Mouse (Mus musculus) ovary, postnatal 14 days (tissue): ENCODE data around the gene Dctn1.

Source experiments
- DNase-seq: peaks from one replicate; pipeline ENCODE4 v3.0.0; 2022; ENCODE audit warnings: low spot score

Gene Dctn1

GRCm38 (mm10) chr6:83169872-83170271 is 4.2 kb downstream of the Dctn1 start:
- no peak for DNase-seq

GRCm38 (mm10) chr6:83171063-83171462 is 5.3 kb downstream of the Dctn1 start:
- no peak for DNase-seq

- DNase-seq = no peak
These were observed 6.7 kb downstream of the Dctn1 start for GRCm38 (mm10) chr6:83172240-83172920.

- no peak for DNase-seq
These were observed 10.3 kb downstream of the Dctn1 start for GRCm38 (mm10) chr6:83175996-83176395.

GRCm38 (mm10) chr6:83179390-83180117 is 13.8 kb downstream of the Dctn1 start:
- no peak for DNase-seq

- no peak for DNase-seq
These were observed 14.9 kb downstream of the Dctn1 start for GRCm38 (mm10) chr6:83180605-83181004.

- DNase-seq = no peak
These were observed 19.2 kb downstream of the Dctn1 start for GRCm38 (mm10) chr6:83184858-83185435.

- no peak for DNase-seq
These were observed 20.5 kb downstream of the Dctn1 start for GRCm38 (mm10) chr6:83185895-83186861.

- DNase-seq = no peak
These were observed 21.2 kb downstream of the Dctn1 start for GRCm38 (mm10) chr6:83186946-83187345.

GRCm38 (mm10) chr6:83193571-83193970 is 27.9 kb downstream of the Dctn1 start:
- no peak for DNase-seq

GRCm38 (mm10) chr6:83197345-83198004 is 31.8 kb downstream of the Dctn1 start:
- peak; percentile 58 for DNase-seq

GRCm38 (mm10) chr6:83203320-83203719 is 37.6 kb downstream of the Dctn1 start:
- DNase-seq = no peak

- DNase-seq = no peak
These were observed 40.1 kb downstream of the Dctn1 start for GRCm38 (mm10) chr6:83205851-83206250.

GRCm38 (mm10) chr6:83206321-83206720 is 40.6 kb downstream of the Dctn1 start:
- DNase-seq = no peak

- no peak for DNase-seq
These were observed 41.8 kb downstream of the Dctn1 start for GRCm38 (mm10) chr6:83207361-83208049.

- no peak for DNase-seq
These were observed 42.3 kb downstream of the Dctn1 start for GRCm38 (mm10) chr6:83208050-83208400.

GRCm38 (mm10) chr6:83210495-83210894 is 44.8 kb downstream of the Dctn1 start:
- no peak for DNase-seq

GRCm38 (mm10) chr6:83211526-83211925 is 45.8 kb downstream of the Dctn1 start:
- DNase-seq = no peak

GRCm38 (mm10) chr6:83215002-83215666 is 49.4 kb downstream of the Dctn1 start:
- DNase-seq = peak; percentile 73

GRCm38 (mm10) chr6:83219814-83220213 is 54.1 kb downstream of the Dctn1 start, which contains the start of gene Slc4a5:
TSS of gene Slc4a5 (plus strand) at chr6:83219828.
- DNase-seq = no peak
